Mouse (Mus musculus): ENCODE measurements around the gene Otoa.

DNA sequence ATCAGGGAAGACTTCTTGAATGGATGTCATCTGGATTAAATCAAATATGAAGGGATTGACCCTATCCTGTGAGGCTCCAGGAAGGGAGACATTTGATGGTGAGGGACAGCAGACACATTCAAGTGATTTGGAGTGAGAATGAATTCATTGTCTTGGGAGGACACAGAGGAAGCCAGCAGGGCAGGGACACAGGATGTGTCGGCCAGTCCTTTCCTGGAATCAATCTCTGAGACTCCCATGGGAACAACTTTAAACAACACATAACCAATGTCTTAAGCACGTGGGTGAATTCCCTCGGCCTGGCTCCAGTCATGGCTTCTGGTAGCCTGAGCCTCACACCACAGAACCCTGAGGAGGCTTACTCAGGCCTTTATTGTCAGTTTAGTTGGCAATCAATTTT lies 26.4 kb downstream of the Otoa start:
- TF ChIP-seq CTCF (IDR thresholded peaks at IDR 0.05; ENCODE audit: borderline replicate concordance, extremely low read depth, insufficient read depth, insufficient read length) (no peak), POLR2A (IDR thresholded peaks at IDR 0.05; ENCODE audit: borderline replicate concordance, extremely low read depth, insufficient read depth, insufficient read length, poor library complexity, severe bottlenecking) (no peak)
